Mouse (Mus musculus) lung, postnatal 0 days (tissue): Measurements from ENCODE around the gene Eng.

Experiments used
- CTCF ChIP-seq: IDR thresholded peaks from 2 replicates; pipeline ENCODE4 v1.5.1; 2016; ENCODE audit warnings: antibody characterized with exemption, mild to moderate bottlenecking
- EP300 ChIP-seq: IDR thresholded peaks from 2 replicates; pipeline ENCODE4 v1.6.1; 2016; ENCODE audit warnings: antibody characterized with exemption, mild to moderate bottlenecking, control low read depth

DNA sequence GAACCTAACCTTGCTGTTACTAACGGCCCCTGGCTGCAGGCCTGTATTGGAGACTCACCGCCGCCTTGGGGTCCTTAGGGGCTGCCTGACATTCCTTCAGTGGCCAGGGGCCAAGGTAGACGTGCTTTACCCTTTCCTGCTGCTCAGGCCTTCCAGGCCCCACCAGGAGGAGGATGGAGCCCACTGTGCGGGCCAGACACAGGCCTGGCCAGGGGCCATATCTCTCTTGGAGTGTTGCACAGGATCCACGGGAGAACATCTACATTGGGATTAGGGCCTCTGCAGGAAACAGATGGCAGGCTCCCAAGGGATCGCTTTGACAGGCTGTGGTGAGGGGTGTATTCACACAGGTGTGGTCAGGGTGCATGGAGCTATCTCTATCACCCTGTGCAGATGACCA lies 3.6 kb upstream of the Eng start:
- TF ChIP-seq CTCF: no peak
- TF ChIP-seq EP300: no peak
